Mouse (Mus musculus): Measurements from ENCODE around the gene Ptprz1.

The Ptprz1 gene

DNA sequence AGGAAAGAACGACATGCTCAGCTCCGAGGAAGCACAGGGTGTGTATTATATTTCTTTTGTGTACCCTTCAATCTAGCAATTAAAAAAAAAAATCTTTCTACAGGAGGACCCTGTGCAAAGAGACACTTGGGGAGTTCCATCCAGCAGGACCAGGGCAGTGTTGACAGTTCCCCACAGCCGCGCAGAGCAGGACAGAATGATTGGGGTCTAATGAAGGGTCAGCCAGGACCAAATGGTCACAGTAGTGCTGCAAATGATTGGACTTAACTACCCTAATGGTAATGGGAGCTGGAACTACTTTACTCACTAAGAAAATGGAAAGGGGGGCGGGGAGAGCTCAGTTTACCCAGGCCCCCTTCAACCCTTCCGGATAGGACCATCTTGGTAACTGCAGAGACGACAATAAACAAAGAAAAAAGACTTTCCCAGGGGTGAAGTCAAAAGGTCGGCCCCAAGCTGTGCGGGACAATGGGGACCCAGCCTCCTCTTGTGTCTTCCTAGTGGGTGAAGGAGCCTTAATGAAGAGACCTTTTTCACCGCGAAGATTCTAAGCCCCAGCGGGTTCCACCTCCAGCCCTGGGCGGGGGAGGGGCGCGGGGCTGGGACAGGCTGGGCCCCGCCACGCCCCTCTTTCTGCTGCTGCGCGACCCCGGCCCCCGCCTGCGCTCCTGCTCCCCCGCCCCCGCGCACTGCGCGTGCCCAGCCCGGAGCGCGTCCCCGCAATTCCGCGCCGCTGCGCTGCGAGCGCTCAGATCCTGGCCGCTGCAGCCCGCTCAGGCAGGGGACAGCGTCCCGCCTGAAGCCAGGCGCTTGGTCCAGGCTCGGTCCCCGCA lies at the start of gene Ptprz1:
Gene Ptprz1, plus strand, starts transcription at position 722 of the 833 bp plus-strand sequence.
- peak; percentile 81 for DNase-seq (ENCODE audit: extremely low spot score, low spot score)

- DNase-seq (ENCODE audit: extremely low spot score, low spot score) = no peak
Measured at GRCm38 (mm10) chr6:22833637-22834036, 41.7 kb upstream of the Ptprz1 start.

GRCm38 (mm10) chr6:22834100-22834970 lies 41.0 kb upstream of the Ptprz1 start:
- DNase-seq (ENCODE audit: extremely low spot score, low spot score) = peak; percentile 18

GRCm38 (mm10) chr6:22875614-22876541 lies 576 bp downstream of the Ptprz1 start:
- DNase-seq (ENCODE audit: extremely low spot score, low spot score) = no peak

- no peak for DNase-seq (ENCODE audit: extremely low spot score, low spot score)
Measured at GRCm38 (mm10) chr6:22887978-22888377, 12.7 kb downstream of the Ptprz1 start.

GRCm38 (mm10) chr6:22889333-22889732 lies 14.0 kb downstream of the Ptprz1 start:
- DNase-seq (ENCODE audit: extremely low spot score, low spot score) = no peak

GRCm38 (mm10) chr6:22901983-22902382 lies 26.7 kb downstream of the Ptprz1 start:
- no peak for DNase-seq (ENCODE audit: extremely low spot score, low spot score)

DNA sequence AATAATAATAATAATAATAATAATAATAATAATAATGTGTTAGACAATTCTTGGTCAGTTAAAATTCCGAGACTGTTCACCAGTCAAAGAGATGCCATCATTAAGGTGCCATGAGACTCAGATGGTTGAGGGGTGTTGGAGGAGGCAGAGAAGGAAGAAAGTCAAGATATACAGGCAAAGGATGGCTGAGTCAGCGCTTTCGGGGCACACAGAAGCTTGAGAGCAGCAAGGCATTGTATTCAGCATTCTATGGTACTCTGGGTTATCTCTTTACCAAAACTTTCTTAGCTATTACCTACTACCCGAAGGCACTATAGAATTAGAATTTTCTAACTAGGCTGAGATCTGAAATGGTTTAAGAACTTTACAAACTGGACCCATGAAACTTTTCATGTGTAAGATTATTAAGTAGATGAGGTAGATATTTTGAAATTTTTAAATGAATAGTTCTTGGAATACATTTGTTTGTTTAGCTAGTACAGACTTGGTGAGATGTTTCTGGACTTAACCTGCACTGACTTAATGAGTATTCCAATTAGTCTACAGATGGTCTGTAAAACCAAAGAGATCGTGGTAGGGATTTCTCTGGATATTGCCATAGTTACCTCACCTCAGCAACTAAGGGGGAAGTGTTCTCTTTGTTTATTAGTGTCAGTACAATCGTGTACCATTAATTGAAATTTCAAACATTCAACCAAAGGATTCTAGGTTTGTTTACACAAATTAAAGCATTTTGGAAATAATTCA lies 33.4 kb downstream of the Ptprz1 start:
- DNase-seq (ENCODE audit: extremely low spot score, low spot score) = no peak

DNA sequence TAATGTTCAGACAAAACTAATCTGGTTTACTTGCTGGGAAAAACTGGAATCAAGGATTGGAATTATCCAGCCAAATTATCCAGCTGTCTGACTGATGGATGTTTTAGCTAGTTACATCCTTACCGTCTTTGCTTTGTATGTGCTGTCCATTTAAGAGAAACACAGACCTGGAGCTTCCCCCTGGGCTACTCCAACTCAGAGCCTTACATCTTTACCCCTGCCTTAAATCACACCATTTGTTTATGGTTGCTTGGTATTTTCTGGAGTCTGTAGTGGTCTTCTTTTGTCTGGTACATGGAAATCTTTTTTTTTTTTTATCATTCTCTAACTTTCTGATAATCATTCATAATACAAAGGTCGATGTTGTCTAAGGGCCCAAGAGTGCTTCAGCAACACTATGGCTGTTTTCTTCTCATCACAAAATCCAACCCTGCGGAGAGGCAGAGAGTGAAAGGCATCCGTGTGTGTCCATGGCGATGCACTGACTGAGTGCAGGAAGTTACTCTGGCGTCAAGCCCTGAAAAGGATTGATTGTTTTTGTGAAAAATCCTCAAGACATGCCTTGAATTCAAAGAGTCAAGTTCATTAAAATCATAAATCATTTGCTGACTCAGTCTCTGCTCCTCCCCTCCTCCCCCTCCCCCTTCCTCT lies 34.1 kb downstream of the Ptprz1 start:
- peak; percentile 19 for DNase-seq (ENCODE audit: extremely low spot score, low spot score)

DNA sequence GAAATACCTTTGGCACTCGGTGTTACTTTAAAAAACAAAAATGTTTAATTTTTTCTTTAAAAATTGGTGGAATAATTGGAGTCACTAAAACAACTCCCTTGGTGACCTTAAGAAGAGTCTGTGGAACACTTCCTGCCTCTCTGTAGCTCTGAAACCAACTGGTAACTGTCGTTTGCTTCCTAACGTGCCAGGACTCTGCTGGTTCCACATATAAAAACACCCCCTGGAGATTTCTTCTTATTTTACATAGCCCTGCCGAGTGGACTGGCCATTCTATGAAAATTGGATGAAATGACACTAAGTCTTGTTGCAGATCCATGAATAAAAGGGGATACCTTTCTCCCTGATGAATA lies 34.6 kb downstream of the Ptprz1 start:
- no peak for DNase-seq (ENCODE audit: extremely low spot score, low spot score)

GRCm38 (mm10) chr6:22922880-22923279 lies 47.6 kb downstream of the Ptprz1 start:
- DNase-seq (ENCODE audit: extremely low spot score, low spot score) = no peak

DNA sequence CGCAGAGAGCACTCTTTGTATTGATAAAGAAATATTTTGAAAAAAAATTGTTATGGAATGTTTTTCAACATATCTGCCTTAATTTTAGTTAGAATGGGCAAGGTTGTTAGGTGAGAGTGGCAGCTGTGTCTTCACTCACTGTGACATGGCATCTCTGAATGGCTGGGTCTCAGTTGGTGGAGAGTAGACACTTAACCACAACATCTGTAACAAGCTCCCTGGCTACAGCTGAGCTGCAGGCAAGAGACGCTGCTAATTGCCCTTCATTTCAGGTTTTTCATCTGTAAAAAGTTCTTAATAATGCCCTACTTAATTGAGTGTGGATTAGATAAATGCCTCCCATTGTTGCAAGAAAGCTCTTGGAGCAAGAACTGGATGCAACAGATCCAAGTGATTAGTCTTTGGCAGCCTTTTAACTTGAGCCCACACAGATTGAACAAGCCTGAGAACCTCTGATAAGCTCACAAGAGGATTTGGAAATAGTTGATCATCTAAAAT lies 57.5 kb downstream of the Ptprz1 start:
- no peak for DNase-seq (ENCODE audit: extremely low spot score, low spot score)

DNA sequence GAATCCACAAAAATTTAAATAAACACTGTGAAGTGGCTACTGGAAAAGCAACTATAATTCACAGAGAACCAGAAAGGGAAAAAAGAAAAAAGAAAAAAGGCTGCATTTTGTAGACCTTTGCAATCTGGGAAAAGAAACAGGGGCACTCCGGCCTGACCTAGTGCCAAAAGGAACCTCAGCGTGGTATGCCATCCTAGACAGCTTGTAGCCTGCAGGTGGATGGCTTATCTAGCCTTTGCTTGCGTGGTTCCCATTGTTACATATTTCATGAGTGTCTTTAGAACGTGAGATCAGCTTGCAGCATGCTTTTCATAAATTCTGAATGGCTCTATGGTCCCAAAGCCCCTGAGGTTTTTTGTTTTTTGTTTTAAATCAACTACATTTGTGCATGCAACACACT lies 61.8 kb downstream of the Ptprz1 start:
- DNase-seq (ENCODE audit: extremely low spot score, low spot score) = no peak

DNA sequence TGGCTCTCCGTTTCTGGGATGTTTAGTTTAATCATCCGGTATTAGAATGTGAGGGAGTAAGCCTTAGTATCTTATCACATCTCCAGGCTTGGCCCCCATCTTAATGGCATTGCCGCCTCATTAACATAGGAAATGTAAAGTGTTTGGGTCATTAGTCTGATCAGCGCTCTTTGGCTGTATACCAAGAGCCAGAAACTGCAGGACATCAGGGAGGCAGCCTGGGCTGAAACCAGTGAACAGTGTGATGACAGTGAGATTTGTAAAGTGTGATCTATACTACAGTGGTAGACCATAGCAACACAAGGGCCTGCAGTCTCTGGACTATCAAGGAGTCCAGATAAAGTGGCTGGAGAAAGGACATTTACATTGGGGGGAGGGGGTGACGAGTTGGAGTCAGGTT lies 62.2 kb downstream of the Ptprz1 start:
- DNase-seq (ENCODE audit: extremely low spot score, low spot score) = no peak

- DNase-seq (ENCODE audit: extremely low spot score, low spot score) = no peak
Measured at GRCm38 (mm10) chr6:22944191-22944590, 68.9 kb downstream of the Ptprz1 start.

- no peak for DNase-seq (ENCODE audit: extremely low spot score, low spot score)
Measured at GRCm38 (mm10) chr6:22963374-22963773, 88.1 kb downstream of the Ptprz1 start.

GRCm38 (mm10) chr6:22968073-22968472 lies 92.8 kb downstream of the Ptprz1 start:
- no peak for DNase-seq (ENCODE audit: extremely low spot score, low spot score)

GRCm38 (mm10) chr6:22983769-22984519 lies 108.6 kb downstream of the Ptprz1 start:
- no peak for DNase-seq (ENCODE audit: extremely low spot score, low spot score)

GRCm38 (mm10) chr6:22984520-22985154 lies 109.3 kb downstream of the Ptprz1 start:
- no peak for DNase-seq (ENCODE audit: extremely low spot score, low spot score)
